Mouse (Mus musculus) neural tube, embryonic 13.5 days (tissue): Measurements from ENCODE around the gene Med26. TPM values are rescaled to one million over a fixed set of nuclear protein-coding genes. Genes with fewer than 3 reads are reported as not detected.

Source experiments
- ATAC-seq: fragments of 200-750 bp; cut with Nextera tagmentation; 2 replicates; pipeline ENCODE4 v1.8.0; 2017; ENCODE audit warnings: low read depth, mild to moderate bottlenecking, moderate TSS enrichment, moderate library complexity
- H3K27ac ChIP-seq: fragments of 300-500 bp; sonication (generic); replicated peaks from 2 replicates; pipeline ENCODE4 v1.5.1; 2015; ENCODE audit warnings: moderate library complexity, mild to moderate bottlenecking, inconsistent platforms
- H3K27me3 ChIP-seq: fragments of 300-500 bp; sonication (generic); 2 replicates; pipeline ENCODE4 v1.6.1; 2015; ENCODE audit warnings: mild to moderate bottlenecking, inconsistent platforms
- H3K36me3 ChIP-seq: fragments of 300-500 bp; sonication (generic); 2 replicates; pipeline ENCODE4 v1.6.1; 2015; ENCODE audit warnings: mild to moderate bottlenecking, inconsistent platforms
- H3K4me1 ChIP-seq: fragments of 300-500 bp; sonication (generic); replicated peaks from 2 replicates; pipeline ENCODE4 v1.6.1; 2015; ENCODE audit warnings: inconsistent platforms
- H3K4me2 ChIP-seq: fragments of 300-500 bp; sonication (generic); 2 replicates; pipeline ENCODE4 v1.6.1; 2015; ENCODE audit warnings: inconsistent platforms, mild to moderate bottlenecking, moderate library complexity
- H3K4me3 ChIP-seq: fragments of 300-500 bp; sonication (generic); 2 replicates; pipeline ENCODE4 v1.5.1; 2015; ENCODE audit warnings: mild to moderate bottlenecking, inconsistent platforms
- H3K9ac ChIP-seq: fragments of 300-500 bp; sonication (generic); 2 replicates; pipeline ENCODE4 v1.6.1; 2015; ENCODE audit warnings: moderate library complexity, mild to moderate bottlenecking, inconsistent platforms
- H3K9me3 ChIP-seq: fragments of 300-500 bp; sonication (generic); 2 replicates; pipeline ENCODE4 v1.6.1; 2016; ENCODE audit warnings: inconsistent platforms
- WGBS: fragments of 180-500 bp; shearing (Covaris S2); methylation state at CpG from one replicate; pipeline ENCODE4 v1.1.7; 2015; 5-methylcytosine and 5-hydroxymethylcytosine counted together
- microRNA-seq: library from miRNA; unstranded; fragments of <30 nt; microRNA quantifications from one replicate; pipeline ENCODE4, GENCODE M21; 2016
- polyA plus RNA-seq: library from polyadenylated mRNA; unstranded; fragments of >200 nt; fragmentation: Nextera tagmentation; extraction: Ambion mirVana; gene quantifications from 2 replicates; pipeline ENCODE4 v1.2.1, GENCODE M21; 2015

The Med26 gene
- polyA plus RNA-seq, 1 experiment from 2014 or later: 13.1 TPM

- Histone ChIP-seq H3K27me3 (no peaks in the 10 kb centered on the region), H3K9me3 (no peaks in the 10 kb centered on the region), H3K36me3 (peaks cover 82% of the 10 kb centered on the region), H3K27ac (no peak overlapping the region), H3K4me2 (no peak overlapping the region), H3K4me3 (no peak overlapping the region), H3K9ac (no peak overlapping the region), H3K4me1 (peaks cover 14% of the 10 kb centered on the region)
- WGBS: 96% methylated on average over 8 of the region's 8 CpGs
- no peak for ATAC-seq
Observed at GRCm38 (mm10) chr8:72469984-72470383, 78.1 kb downstream of the Med26 start.

GRCm38 (mm10) chr8:72469243-72469642 lies 78.8 kb downstream of the Med26 start:
- Histone ChIP-seq H3K9me3 (no peaks in the 10 kb centered on the region), H3K4me2 (no peak overlapping the region), H3K27ac (no peak overlapping the region), H3K4me3 (no peak overlapping the region), H3K9ac (no peak overlapping the region), H3K27me3 (no peaks in the 10 kb centered on the region), H3K4me1 (peaks cover 12% of the 10 kb centered on the region), H3K36me3 (peaks cover 90% of the 10 kb centered on the region)
- no peak for ATAC-seq
- WGBS: 93% methylated on average over 2 of the region's 2 CpGs

GRCm38 (mm10) chr8:72464211-72464610 lies 83.9 kb downstream of the Med26 start:
- H3K36me3 ChIP-seq: peaks cover 100% of the 10 kb centered on the region
- H3K9ac ChIP-seq: no peak overlapping the region
- no peak overlapping the region for H3K27ac ChIP-seq
- H3K9me3 ChIP-seq: no peaks in the 10 kb centered on the region
- H3K4me3 ChIP-seq: no peak overlapping the region
- H3K4me1 ChIP-seq: no peaks in the 10 kb centered on the region
- no peak overlapping the region for H3K4me2 ChIP-seq
- ATAC-seq: no peak
- H3K27me3 ChIP-seq: no peaks in the 10 kb centered on the region
- WGBS: 94% methylated on average over 10 of the region's 10 CpGs

GRCm38 (mm10) chr8:72459881-72460533 lies 88.1 kb downstream of the Med26 start:
- no peaks in the 10 kb centered on the region for H3K27me3 ChIP-seq
- 95% methylated on average over 4 of the region's 4 CpGs for WGBS

GRCm38 (mm10) chr8:72458457-72458856 lies 89.6 kb downstream of the Med26 start:
- H3K9ac ChIP-seq: no peak overlapping the region
- peaks cover 83% of the 10 kb centered on the region for H3K36me3 ChIP-seq
- H3K4me2 ChIP-seq: no peak overlapping the region
- no peaks in the 10 kb centered on the region for H3K9me3 ChIP-seq
- no peak for ATAC-seq
- H3K4me3 ChIP-seq: no peak overlapping the region
- H3K27ac ChIP-seq: no peak overlapping the region
- WGBS: 92% methylated on average over 6 of the region's 6 CpGs
- H3K4me1 ChIP-seq: no peaks in the 10 kb centered on the region
- no peaks in the 10 kb centered on the region for H3K27me3 ChIP-seq

More at GRCm38 (mm10) chr8:72459881-72460533, 88.1 kb downstream of the Med26 start:
- no peak overlapping the region for H3K9ac ChIP-seq
- H3K9me3 ChIP-seq: no peaks in the 10 kb centered on the region
- no peak overlapping the region for H3K4me2 ChIP-seq
- no peaks in the 10 kb centered on the region for H3K4me1 ChIP-seq
- H3K27ac ChIP-seq: no peak overlapping the region
- peaks cover 84% of the 10 kb centered on the region for H3K36me3 ChIP-seq
- H3K4me3 ChIP-seq: no peak overlapping the region
- no peak for ATAC-seq

GRCm38 (mm10) chr8:72457806-72458205 lies 90.3 kb downstream of the Med26 start:
- no peak overlapping the region for H3K4me2 ChIP-seq
- H3K27me3 ChIP-seq: no peaks in the 10 kb centered on the region
- no peaks in the 10 kb centered on the region for H3K9me3 ChIP-seq
- WGBS: 84% methylated on average over 3 of the region's 3 CpGs
- no peak overlapping the region for H3K27ac ChIP-seq
- ATAC-seq: no peak
- H3K4me3 ChIP-seq: no peak overlapping the region
- no peaks in the 10 kb centered on the region for H3K4me1 ChIP-seq
- H3K36me3 ChIP-seq: peaks cover 83% of the 10 kb centered on the region
- H3K9ac ChIP-seq: no peak overlapping the region

- ATAC-seq: no peak
- 95% methylated on average over 4 of the region's 4 CpGs for WGBS
Observed at GRCm38 (mm10) chr8:72455317-72455716, 92.8 kb downstream of the Med26 start.

GRCm38 (mm10) chr8:72453904-72454303 lies 94.2 kb downstream of the Med26 start:
- Histone ChIP-seq H3K36me3 (peaks cover 81% of the 10 kb centered on the region), H3K4me1 (no peaks in the 10 kb centered on the region), H3K27ac (no peak overlapping the region), H3K9me3 (no peaks in the 10 kb centered on the region), H3K27me3 (no peaks in the 10 kb centered on the region), H3K4me2 (no peak overlapping the region), H3K4me3 (no peak overlapping the region), H3K9ac (no peak overlapping the region)
- ATAC-seq: no peak
- WGBS: 97% methylated on average over 2 of the region's 2 CpGs

More at GRCm38 (mm10) chr8:72455317-72455716, 92.8 kb downstream of the Med26 start:
- H3K4me2 ChIP-seq: no peak overlapping the region
- H3K4me3 ChIP-seq: no peak overlapping the region
- H3K9ac ChIP-seq: no peak overlapping the region
- H3K9me3 ChIP-seq: no peaks in the 10 kb centered on the region
- H3K27ac ChIP-seq: no peak overlapping the region
- peaks cover 80% of the 10 kb centered on the region for H3K36me3 ChIP-seq
- H3K4me1 ChIP-seq: no peaks in the 10 kb centered on the region
- no peaks in the 10 kb centered on the region for H3K27me3 ChIP-seq

- Histone ChIP-seq H3K27me3 (no peaks in the 10 kb centered on the region), H3K4me1 (peaks cover 11% of the 10 kb centered on the region; the same call in 1 of the 2 replicates), H3K4me2 (no peak overlapping the region), H3K9ac (no peak overlapping the region), H3K27ac (no peak overlapping the region), H3K4me3 (no peak overlapping the region), H3K9me3 (no peaks in the 10 kb centered on the region), H3K36me3 (peaks cover 83% of the 10 kb centered on the region)
- ATAC-seq: no peak
- 91% methylated on average over 8 of the region's 8 CpGs for WGBS
Observed at GRCm38 (mm10) chr8:72451516-72451915, 96.6 kb downstream of the Med26 start.

GRCm38 (mm10) chr8:72445071-72445470 lies 103.0 kb downstream of the Med26 start:
- 90% methylated on average over 6 of the region's 6 CpGs for WGBS
- Histone ChIP-seq H3K27me3 (no peaks in the 10 kb centered on the region), H3K4me3 (no peak overlapping the region), H3K9me3 (no peaks in the 10 kb centered on the region), H3K36me3 (peaks cover 26% of the 10 kb centered on the region), H3K9ac (no peak overlapping the region), H3K4me1 (peaks cover 33% of the 10 kb centered on the region), H3K27ac (no peak overlapping the region), H3K4me2 (no peak overlapping the region)
- no peak for ATAC-seq

Small RNAs within 50 kb of the gene (microRNA-seq; reads per million reads assigned to microRNA genes)
- gene Gm28019 (not detected), gene Mir7068 (0.74 reads per million)

Other genes starting within 250 kb of the Med26 start
- gene Gm10282, start 243.0 kb downstream of the Med26 start, polyA plus RNA-seq: 14.3 and 19.6 TPM in 2 replicates
- 6.6 and 8.3 TPM in 2 replicates for gene Klf2, start 229.2 kb downstream of the Med26 start, polyA plus RNA-seq
- gene Eps15l1, start 126.8 kb downstream of the Med26 start, polyA plus RNA-seq: 57.5 and 58.4 TPM in 2 replicates
- 0.63 and 1.3 TPM in 2 replicates for gene Calr3, start 104.4 kb downstream of the Med26 start, polyA plus RNA-seq
- 16.4 and 17.2 TPM in 2 replicates for gene 1700030K09Rik, start 104.4 kb downstream of the Med26 start, polyA plus RNA-seq
- 53.6 and 58.2 TPM in 2 replicates for gene Cherp, start 73.0 kb downstream of the Med26 start, polyA plus RNA-seq
- gene Slc35e1, start 55.7 kb downstream of the Med26 start, polyA plus RNA-seq: 14.2 and 14.3 TPM in 2 replicates
- gene Smim7, start 22.8 kb upstream of the Med26 start, polyA plus RNA-seq: 137 and 140 TPM in 2 replicates
- 23.9 and 24.6 TPM in 2 replicates for gene Tmem38a, start 23.8 kb upstream of the Med26 start, polyA plus RNA-seq
- 1.1 and 1.2 TPM in 2 replicates for gene Nwd1, start 98.4 kb upstream of the Med26 start, polyA plus RNA-seq
- 163 and 167 TPM in 2 replicates for gene Sin3b, start 175.0 kb upstream of the Med26 start, polyA plus RNA-seq
- 0.53 and 0.94 TPM in 2 replicates for gene F2rl3, start 213.6 kb upstream of the Med26 start, polyA plus RNA-seq